Mouse (Mus musculus): ENCODE measurements around the gene Atxn1. TPM values are rescaled to one million over a fixed set of nuclear protein-coding genes. Genes with fewer than 3 reads are reported as not detected.

The Atxn1 gene
- 10 to 100 TPM; 32.0 to 47.0 TPM for total RNA-seq (2021)
- long read RNA-seq, experiment 1, partial matches to known transcripts = 0 of 9 reads
- long read RNA-seq, experiment 1, other reads (novel, unspliced or antisense) = 9 of 9 reads
- long read RNA-seq, experiment 2, partial matches to known transcripts = 0 of 11 reads
- long read RNA-seq, experiment 2, other reads (novel, unspliced or antisense) = 11 of 11 reads

GRCm38 (mm10) chr13:45964853-45965593, at the start of gene Atxn1:
Gene Atxn1 (minus strand): TSS chr13:45965008.
- peak; percentile 78 for DNase-seq

GRCm38 (mm10) chr13:46011232-46011631, 46.4 kb upstream of the Atxn1 start:
- DNase-seq = no peak

GRCm38 (mm10) chr13:46010075-46010474, 45.3 kb upstream of the Atxn1 start:
- no peak for DNase-seq

GRCm38 (mm10) chr13:46008831-46009666, 44.2 kb upstream of the Atxn1 start:
- DNase-seq = no peak

GRCm38 (mm10) chr13:46006211-46007102, 41.6 kb upstream of the Atxn1 start:
- peak; percentile 62 for DNase-seq

- DNase-seq = no peak
Observed at GRCm38 (mm10) chr13:46005656-46006055, 40.8 kb upstream of the Atxn1 start.

- DNase-seq = no peak
Observed at GRCm38 (mm10) chr13:46001356-46001755, 36.5 kb upstream of the Atxn1 start.

- no peak for DNase-seq
Observed at GRCm38 (mm10) chr13:45992953-45993352, 28.1 kb upstream of the Atxn1 start.

GRCm38 (mm10) chr13:45990486-45990885, 25.7 kb upstream of the Atxn1 start:
- no peak for DNase-seq

- DNase-seq = no peak
Observed at GRCm38 (mm10) chr13:45979246-45979645, 14.4 kb upstream of the Atxn1 start.

- no peak for DNase-seq
Observed at GRCm38 (mm10) chr13:45976894-45977293, 12.1 kb upstream of the Atxn1 start.

GRCm38 (mm10) chr13:45974651-45975050, 9.8 kb upstream of the Atxn1 start:
- no peak for DNase-seq

GRCm38 (mm10) chr13:45973972-45974490, 9.2 kb upstream of the Atxn1 start:
- no peak for DNase-seq

GRCm38 (mm10) chr13:45970920-45971536, 6.2 kb upstream of the Atxn1 start:
- no peak for DNase-seq

GRCm38 (mm10) chr13:45968206-45968605, 3.4 kb upstream of the Atxn1 start:
- DNase-seq = no peak

GRCm38 (mm10) chr13:45967371-45967770, 2.6 kb upstream of the Atxn1 start:
- DNase-seq = no peak

- no peak for DNase-seq
Observed at GRCm38 (mm10) chr13:45966586-45966985, 1.8 kb upstream of the Atxn1 start.

GRCm38 (mm10) chr13:45965594-45966432, 1.0 kb upstream of the Atxn1 start:
- peak; percentile 57 for DNase-seq

GRCm38 (mm10) chr13:45964331-45964852, 416 bp downstream of the Atxn1 start:
- DNase-seq = peak; percentile 63
